Mouse (Mus musculus) CH12.LX (cell line): ENCODE measurements at regions not wholly inside any gene's neighbourhood (a gene's known extent, or its start where the extent isn't known, plus 50 kb on each side); places are given as distances from the start of the nearest gene placed in this dataset.

Source experiments
- DNase-seq: peaks from one replicate; pipeline ENCODE4 v3.0.0-alpha.2; 2013; ENCODE audit errors: extremely low read depth
- H3K27ac ChIP-seq: 2 replicates; pipeline ENCODE4 v1.5.1; 2012; ENCODE audit warnings: low read depth, mild to moderate bottlenecking, control low read depth, moderate library complexity; ENCODE audit not compliant: insufficient read depth
- H3K27me3 ChIP-seq: replicated peaks from 2 replicates; pipeline ENCODE3; 2012; ENCODE audit warnings: inconsistent platforms
- H3K36me3 ChIP-seq, 2 experiments: replicated peaks in 1 of 2; 2 replicates each; pipeline versions ENCODE3 to v1.6.1; 2012; ENCODE audit warnings: inconsistent platforms in 1 of 2, low read length in 1 of 2, mild to moderate bottlenecking in 1 of 2, mixed read lengths in 1 of 2, moderate library complexity in 1 of 2; ENCODE audit not compliant: control insufficient read depth in 1 of 2, insufficient read depth in 1 of 2
- H3K4me1 ChIP-seq, 2 experiments: 2 replicates each; pipeline ENCODE4 v1.6.1; 2012; ENCODE audit warnings: inconsistent platforms in 1 of 2, moderate library complexity in 1 of 2; ENCODE audit not compliant: insufficient read depth in 2 of 2, control insufficient read depth in 1 of 2
- H3K4me2 ChIP-seq: 2 replicates; pipeline ENCODE4 v1.6.1; 2012; ENCODE audit warnings: low read depth, mild to moderate bottlenecking, control low read depth; ENCODE audit not compliant: poor library complexity, insufficient read depth, severe bottlenecking
- H3K4me3 ChIP-seq, 3 experiments: fragments of 150-350 bp in 1 of 3; sonication (generic) in 1 of 3; replicated peaks in 1 of 3; 2 replicates each; pipeline versions ENCODE3 to v1.5.1; 2011 to 2012; ENCODE audit warnings: low read depth in 2 of 3, low read length in 2 of 3, mild to moderate bottlenecking in 2 of 3, moderate library complexity in 2 of 3, control low read depth in 1 of 3, improper control_type of control experiment in 1 of 3, inconsistent platforms in 1 of 3, mixed read lengths in 1 of 3; ENCODE audit not compliant: poor library complexity in 1 of 3
- H3K79me2 ChIP-seq: replicated peaks from 2 replicates; pipeline ENCODE4 v1.6.1; 2012; ENCODE audit warnings: mild to moderate bottlenecking, moderate library complexity; ENCODE audit not compliant: control insufficient read depth, poor library complexity, insufficient read depth, severe bottlenecking; ENCODE audit errors: extremely low read depth
- H3K9ac ChIP-seq: 2 replicates; pipeline ENCODE4 v1.6.1; 2012; ENCODE audit warnings: low read depth, mild to moderate bottlenecking, control low read depth, moderate library complexity; ENCODE audit not compliant: insufficient read depth
- H3K9me3 ChIP-seq: replicated peaks from 2 replicates; pipeline ENCODE3; 2012; ENCODE audit warnings: low read length, inconsistent platforms, mixed read lengths
- BHLHE40 ChIP-seq: IDR thresholded peaks from 2 replicates; pipeline ENCODE4 v1.6.1; 2011; ENCODE audit warnings: mild to moderate bottlenecking, low read depth, low read length, improper control_type of control experiment
- CTCF ChIP-seq, 2 experiments: IDR thresholded peaks in 1 of 2; conservative IDR thresholded peaks in 1 of 2; 2 replicates each; pipeline ENCODE4 v1.5.1; 2011 to 2012; ENCODE audit warnings: low read depth in 2 of 2, low read length in 2 of 2, improper control_type of control experiment in 1 of 2, inconsistent platforms in 1 of 2, mild to moderate bottlenecking in 1 of 2, moderate library complexity in 1 of 2
- EP300 ChIP-seq: IDR thresholded peaks from 2 replicates; pipeline ENCODE4 v1.6.1; 2011; ENCODE audit warnings: low read length, improper control_type of control experiment
- GABPA ChIP-seq: IDR thresholded peaks from 2 replicates; pipeline ENCODE4 v1.6.1; 2012; ENCODE audit warnings: low read depth, low read length, improper control_type of control experiment, inconsistent platforms; ENCODE audit not compliant: insufficient replicate concordance
- HCFC1 ChIP-seq: IDR thresholded peaks from 2 replicates; pipeline ENCODE4 v1.6.1; 2012; ENCODE audit warnings: low read depth, mild to moderate bottlenecking, inconsistent platforms, low read length, improper control_type of control experiment
- JUN ChIP-seq: IDR thresholded peaks from 2 replicates; pipeline ENCODE4 v1.6.1; 2011; ENCODE audit warnings: low read depth, mild to moderate bottlenecking, low read length, improper control_type of control experiment, moderate library complexity; ENCODE audit not compliant: insufficient read depth
- JUND ChIP-seq: conservative IDR thresholded peaks from 2 replicates; pipeline ENCODE4 v1.6.1; 2011; ENCODE audit warnings: low read depth, low read length, improper control_type of control experiment
- KAT2A ChIP-seq: IDR thresholded peaks from 2 replicates; pipeline ENCODE4 v1.6.1; 2012; ENCODE audit warnings: low read length, improper control_type of control experiment, inconsistent platforms; ENCODE audit not compliant: insufficient replicate concordance
- MAFK ChIP-seq: IDR thresholded peaks from 2 replicates; pipeline ENCODE4 v1.6.1; 2011; ENCODE audit warnings: low read length, improper control_type of control experiment; ENCODE audit not compliant: insufficient replicate concordance
- MEF2A ChIP-seq: IDR thresholded peaks from 2 replicates; pipeline ENCODE4 v1.6.1; 2014; ENCODE audit warnings: low read depth, mild to moderate bottlenecking, inconsistent platforms, low read length, improper control_type of control experiment, borderline replicate concordance
- MXI1 ChIP-seq: IDR thresholded peaks from 2 replicates; pipeline ENCODE4 v1.6.1; 2011; ENCODE audit warnings: mild to moderate bottlenecking, low read depth, low read length, improper control_type of control experiment
- MYC ChIP-seq: IDR thresholded peaks from 2 replicates; pipeline ENCODE4 v1.6.1; 2011; ENCODE audit warnings: low read depth, mild to moderate bottlenecking, improper control_type of control experiment, low read length
- NELFE ChIP-seq: IDR thresholded peaks from 2 replicates; pipeline ENCODE4 v1.6.1; 2011; ENCODE audit warnings: low read depth, low read length, improper control_type of control experiment
- POLR2A ChIP-seq: IDR thresholded peaks from 2 replicates; pipeline ENCODE4 v1.6.1; 2011; ENCODE audit warnings: low read depth, mild to moderate bottlenecking, improper control_type of control experiment, low read length
- POLR2AphosphoS2 ChIP-seq: IDR thresholded peaks from 2 replicates; pipeline ENCODE4 v1.6.1; 2011; ENCODE audit warnings: low read depth, low read length, improper control_type of control experiment
- RAD21 ChIP-seq: IDR thresholded peaks from 2 replicates; pipeline ENCODE4 v1.6.1; 2011; ENCODE audit warnings: low read depth, mild to moderate bottlenecking, low read length, improper control_type of control experiment, moderate library complexity
- SIN3A ChIP-seq: IDR thresholded peaks from 2 replicates; pipeline ENCODE4 v1.6.1; 2012; ENCODE audit warnings: low read length, improper control_type of control experiment, inconsistent platforms
- TBP ChIP-seq: conservative IDR thresholded peaks from 2 replicates; pipeline ENCODE4 v1.6.1; 2011; ENCODE audit warnings: low read depth, low read length, improper control_type of control experiment
- UBTF ChIP-seq: IDR thresholded peaks from 2 replicates; pipeline ENCODE4 v1.6.1; 2012; ENCODE audit warnings: low read depth, mild to moderate bottlenecking, inconsistent platforms, low read length, improper control_type of control experiment, moderate library complexity
- USF2 ChIP-seq: conservative IDR thresholded peaks from 2 replicates; pipeline ENCODE4 v1.6.1; 2011; ENCODE audit warnings: low read depth, low read length, improper control_type of control experiment
- ZC3H11A ChIP-seq: IDR thresholded peaks from 2 replicates; pipeline ENCODE4 v1.6.1; 2012; ENCODE audit warnings: low read depth, mild to moderate bottlenecking, inconsistent platforms, low read length, improper control_type of control experiment
- ZKSCAN1 ChIP-seq: IDR thresholded peaks from 2 replicates; pipeline ENCODE4 v1.6.1; 2012; ENCODE audit warnings: low read depth, inconsistent platforms, low read length, improper control_type of control experiment, borderline replicate concordance
- dilution Hi-C: fragments of 300-500 bp; cut with MboI; formaldehyde crosslinking; loops from 2 replicates; pipeline ENCODE4 v1.14.3; 2020; ENCODE audit warnings: low sequenced_read_pairs; ENCODE audit not compliant: extremely low pct_unique_long_range_greater_than_20kb, extremely low pct_ligation_motif_present
- in situ Hi-C: fragments of 300-500 bp; cut with MboI; formaldehyde crosslinking; loops from 3 replicates; pipeline ENCODE4 v1.14.3; 2019; ENCODE audit warnings: low sequenced_read_pairs, low pct_ligation_motif_present, low pct_unique_long_range_greater_than_20kb, mixed read lengths

- in situ Hi-C loops (no loop called here), dilution Hi-C loops (no loop called here)
- peaks cover 8% of the 10 kb centered on the region for H3K27me3 ChIP-seq
- H3K4me3 ChIP-seq: no peak overlapping the region
- H3K36me3 ChIP-seq: no peaks in the 10 kb centered on the region
- H3K9me3 ChIP-seq: no peaks in the 10 kb centered on the region
- TF ChIP-seq CTCF (conservative IDR thresholded peaks at IDR 0.05 in 1 of 2, IDR thresholded peaks at IDR 0.05 in 1 of 2; ENCODE audit: low read depth in 2 of 2, low read length in 2 of 2) (no peak), MAFK (no peak), EP300 (no peak), KAT2A (no peak), GABPA (no peak), JUN (no peak), POLR2AphosphoS2 (no peak), SIN3A (no peak), UBTF (no peak)
- H3K9ac ChIP-seq: no peak overlapping the region
- no peaks in the 10 kb centered on the region for H3K79me2 ChIP-seq
- no peak overlapping the region for H3K27ac ChIP-seq
- no peak overlapping the region for H3K4me2 ChIP-seq
- DNase-seq: no peak
- H3K4me1 ChIP-seq: 0 out of 4 replicates have a peak, but pooled peaks cover 0 to 4% of the 10 kb centered on the region in 2 experiments
These were observed 92.5 kb upstream of the Lifr start for GRCm38 (mm10) chr15:6997871-6998270.

- H3K79me2 ChIP-seq: no peaks in the 10 kb centered on the region
- TF ChIP-seq JUND: no peak
- TF ChIP-seq KAT2A: no peak
- no peak for TF ChIP-seq BHLHE40
- TF ChIP-seq RAD21: no peak
- TF ChIP-seq NELFE: no peak
- TF ChIP-seq POLR2A: no peak
- no peak for TF ChIP-seq CTCF (conservative IDR thresholded peaks at IDR 0.05 in 1 of 2, IDR thresholded peaks at IDR 0.05 in 1 of 2; ENCODE audit: low read depth in 2 of 2, low read length in 2 of 2)
- no peak for TF ChIP-seq USF2
- no peak for TF ChIP-seq HCFC1
- no peak for TF ChIP-seq MYC
- no peak for TF ChIP-seq ZC3H11A
- no peak for TF ChIP-seq MEF2A
- no peak for TF ChIP-seq ZKSCAN1
- TF ChIP-seq JUN: no peak
- TF ChIP-seq UBTF: no peak
- TF ChIP-seq MXI1: no peak
- TF ChIP-seq TBP: no peak
- TF ChIP-seq, all 38 proteins: peak for 0
- Histone ChIP-seq H3K27me3 (peaks cover 8% of the 10 kb centered on the region), H3K9me3 (no peaks in the 10 kb centered on the region), H3K27ac (no peak overlapping the region), H3K9ac (no peak overlapping the region), H3K4me1 (0 out of 4 replicates have a peak, but pooled peaks cover 0 to 4% of the 10 kb centered on the region in 2 experiments), H3K4me3 (no peak overlapping the region), H3K4me2 (no peak overlapping the region), H3K36me3 (no peaks in the 10 kb centered on the region)
- no peak for DNase-seq
- in situ Hi-C loops (no loop called here), dilution Hi-C loops (no loop called here)
These were observed 91.8 kb upstream of the Lifr start for GRCm38 (mm10) chr15:6998576-6999070.
